Mouse (Mus musculus): ENCODE data around the gene Zfp644.

- TF ChIP-seq JUND (conservative IDR thresholded peaks at IDR 0.05; ENCODE audit: low read depth, low read length) (no peak), MAX (IDR thresholded peaks at IDR 0.05; ENCODE audit: low read length) (no peak), BHLHE40 (IDR thresholded peaks at IDR 0.05; ENCODE audit: low read depth, low read length) (no peak), POLR2A (IDR thresholded peaks at IDR 0.05; ENCODE audit: low read depth, low read length) (no peak), GABPA (IDR thresholded peaks at IDR 0.05; ENCODE audit: insufficient replicate concordance, low read depth, low read length) (no peak), NRF1 (IDR thresholded peaks at IDR 0.05; ENCODE audit: low read depth, low read length) (no peak), CTCF (conservative IDR thresholded peaks at IDR 0.05 in 1 of 2, IDR thresholded peaks at IDR 0.05 in 1 of 2; ENCODE audit: low read depth in 2 of 2, low read length in 2 of 2) (no peak), ZKSCAN1 (IDR thresholded peaks at IDR 0.05; ENCODE audit: borderline replicate concordance, low read depth, low read length) (no peak), POLR2AphosphoS2 (IDR thresholded peaks at IDR 0.05; ENCODE audit: low read depth, low read length) (no peak), EP300 (IDR thresholded peaks at IDR 0.05; ENCODE audit: low read length) (no peak), USF1 (IDR thresholded peaks at IDR 0.05; ENCODE audit: low read depth, low read length) (no peak)
Measured at GRCm38 (mm10) chr5:106605096-106605495, 92.0 kb downstream of the Zfp644 start.
